Mouse (Mus musculus): ENCODE measurements around the gene Tes.
A peak's percentile ranks its signal among the peaks of the same experiment; 100 is the strongest.

DNA sequence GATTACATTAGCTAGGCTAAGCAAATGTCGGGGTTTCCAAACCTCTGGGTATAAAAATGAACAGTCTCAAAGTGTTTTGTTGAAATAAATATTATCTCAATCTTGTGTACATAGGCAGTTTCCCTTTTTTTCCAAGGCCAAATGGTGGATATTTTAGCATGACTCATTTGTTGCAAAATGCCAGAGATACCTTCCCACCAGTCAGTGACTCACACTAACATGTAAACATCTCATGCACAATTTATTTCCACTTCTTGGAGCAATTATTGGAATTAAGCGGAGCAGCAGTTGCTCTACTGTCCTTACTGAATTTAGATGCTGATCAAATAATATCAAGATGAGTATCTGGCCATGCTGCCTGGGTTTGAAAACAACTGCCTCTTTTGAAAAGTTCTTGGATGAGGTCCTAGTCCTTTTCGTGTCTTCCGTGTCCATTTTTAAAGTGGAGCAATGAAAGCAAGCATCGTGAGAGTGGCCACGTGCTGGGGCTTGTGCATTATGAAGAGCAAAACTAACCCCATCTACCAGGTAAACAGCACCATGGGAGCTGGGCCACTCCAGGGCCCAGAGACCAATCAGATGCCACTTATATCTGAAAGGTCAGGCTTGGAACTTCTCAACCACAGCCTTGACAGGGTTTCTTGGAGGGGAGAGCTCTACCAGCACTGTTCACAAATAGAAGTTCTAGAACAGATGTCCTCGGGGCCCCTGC lies 54.7 kb downstream of the Tes start:
- TF ChIP-seq CTCF (IDR thresholded peaks at IDR 0.05; ENCODE audit: control insufficient read depth, insufficient read depth, insufficient read length) = no peak
- TF ChIP-seq CEBPB (IDR thresholded peaks at IDR 0.05; ENCODE audit: low read depth) = peak; percentile 95
- no peak for TF ChIP-seq MAX (IDR thresholded peaks at IDR 0.05)

Measured in C2C12 (cell line).